Mouse (Mus musculus) c-Kit-positive CD71-positive TER-119-positive erythroid progenitor cells, embryonic 14.5 days (primary cell): ENCODE measurements around the gene Ccdc183.

Experiments
- DNase-seq: peaks from one replicate; pipeline ENCODE4 v3.0.0-alpha.2; 2013; ENCODE audit warnings: low spot score

The Ccdc183 gene

GRCm38 (mm10) chr2:25617578-25617977 is at the start of gene Ccdc183:
TSS of gene Ccdc183 (minus strand) at chr2:25617678.
- no peak for DNase-seq

GRCm38 (mm10) chr2:25666516-25666915 is 49.0 kb upstream of the Ccdc183 start:
- DNase-seq = no peak

GRCm38 (mm10) chr2:25664125-25664524 is 46.6 kb upstream of the Ccdc183 start:
- DNase-seq = no peak

GRCm38 (mm10) chr2:25663511-25663910 is 46.0 kb upstream of the Ccdc183 start:
- DNase-seq = peak; percentile 12

- DNase-seq = no peak
These were observed 43.9 kb upstream of the Ccdc183 start for GRCm38 (mm10) chr2:25661245-25661970.

GRCm38 (mm10) chr2:25660279-25660678 is 42.8 kb upstream of the Ccdc183 start:
- no peak for DNase-seq

- no peak for DNase-seq
These were observed 40.2 kb upstream of the Ccdc183 start, which contains the start of gene Lcn5 for GRCm38 (mm10) chr2:25657652-25658051. TSS of gene Lcn5 (plus strand) at chr2:25657952.

GRCm38 (mm10) chr2:25657246-25657645 is 39.8 kb upstream of the Ccdc183 start:
- DNase-seq = no peak

- DNase-seq = no peak
These were observed 39.2 kb upstream of the Ccdc183 start for GRCm38 (mm10) chr2:25656691-25657090.

- DNase-seq = no peak
These were observed 37.0 kb upstream of the Ccdc183 start for GRCm38 (mm10) chr2:25654502-25654901.

- DNase-seq = no peak
These were observed 35.4 kb upstream of the Ccdc183 start, which contains the start of gene Lcn8 for GRCm38 (mm10) chr2:25652902-25653301. TSS of gene Lcn8 (plus strand) at chr2:25653120.

- DNase-seq = peak; percentile 29
These were observed 22.4 kb upstream of the Ccdc183 start for GRCm38 (mm10) chr2:25639890-25640289.

- no peak for DNase-seq
These were observed 16.6 kb upstream of the Ccdc183 start for GRCm38 (mm10) chr2:25634046-25634445.

GRCm38 (mm10) chr2:25633616-25634015 is 16.1 kb upstream of the Ccdc183 start:
- DNase-seq = no peak

- no peak for DNase-seq
These were observed 11.3 kb upstream of the Ccdc183 start for GRCm38 (mm10) chr2:25628738-25629137.

- no peak for DNase-seq
These were observed 10.3 kb upstream of the Ccdc183 start, which contains the start of gene Fcna for GRCm38 (mm10) chr2:25627811-25628210. TSS of gene Fcna (minus strand) at chr2:25628030.

- DNase-seq = no peak
These were observed 8.5 kb upstream of the Ccdc183 start for GRCm38 (mm10) chr2:25625986-25626385.

GRCm38 (mm10) chr2:25621229-25622200 is 4.0 kb upstream of the Ccdc183 start, which contains the start of gene Tmem141:
TSS of gene Tmem141 (minus strand) at chr2:25622005.
- peak; percentile 56 for DNase-seq

- no peak for DNase-seq
These were observed 3.4 kb upstream of the Ccdc183 start for GRCm38 (mm10) chr2:25620852-25621228.

GRCm38 (mm10) chr2:25620386-25620785 is 2.9 kb upstream of the Ccdc183 start:
- no peak for DNase-seq

GRCm38 (mm10) chr2:25616398-25616797 is 1.1 kb downstream of the Ccdc183 start:
- DNase-seq = no peak

GRCm38 (mm10) chr2:25608671-25609070 is 8.8 kb downstream of the Ccdc183 start:
- DNase-seq = no peak
